Mouse (Mus musculus) lung, postnatal 10 days (tissue): ENCODE measurements at regions not wholly inside any gene's neighbourhood (a gene's known extent, or its start where the extent isn't known, plus 50 kb on each side); places are given as distances from the start of the nearest gene placed in this dataset.

ENCODE experiments used
- DNase-seq: peaks from one replicate; pipeline ENCODE4 v3.0.0; 2021

- peak; percentile 30 for DNase-seq
Measured at GRCm38 (mm10) chr13:51899319-51900042, 53.0 kb downstream of the Gadd45g start.

GRCm38 (mm10) chr13:51900043-51900440, 53.6 kb downstream of the Gadd45g start:
- no peak for DNase-seq

- DNase-seq = peak; percentile 92
Measured at GRCm38 (mm10) chr13:51902482-51903285, 56.2 kb downstream of the Gadd45g start.

GRCm38 (mm10) chr13:51903324-51903939, 57.0 kb downstream of the Gadd45g start:
- DNase-seq = peak; percentile 50

GRCm38 (mm10) chr13:51905270-51905669, 58.8 kb downstream of the Gadd45g start:
- DNase-seq = no peak

DNA sequence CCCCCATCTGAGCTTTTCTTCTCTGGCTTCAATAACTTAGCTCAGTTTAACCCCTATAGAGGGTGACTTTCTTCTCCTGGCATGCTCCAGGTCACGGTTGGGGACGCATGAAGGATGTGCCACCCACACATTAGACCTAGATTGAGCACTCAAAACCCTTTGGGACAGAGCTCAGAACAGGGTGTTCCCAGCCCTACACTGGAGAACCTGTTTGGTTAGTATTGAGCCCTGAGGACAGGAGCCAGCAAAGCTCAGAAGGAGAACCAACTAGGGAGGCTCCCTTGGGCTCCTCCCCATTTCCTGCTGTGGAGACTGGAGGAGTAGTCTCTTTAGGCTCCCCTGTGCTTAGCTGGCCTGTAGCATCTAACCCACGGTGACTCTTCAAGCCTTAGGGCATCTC, 59.6 kb downstream of the Gadd45g start:
- peak; percentile 48 for DNase-seq

DNA sequence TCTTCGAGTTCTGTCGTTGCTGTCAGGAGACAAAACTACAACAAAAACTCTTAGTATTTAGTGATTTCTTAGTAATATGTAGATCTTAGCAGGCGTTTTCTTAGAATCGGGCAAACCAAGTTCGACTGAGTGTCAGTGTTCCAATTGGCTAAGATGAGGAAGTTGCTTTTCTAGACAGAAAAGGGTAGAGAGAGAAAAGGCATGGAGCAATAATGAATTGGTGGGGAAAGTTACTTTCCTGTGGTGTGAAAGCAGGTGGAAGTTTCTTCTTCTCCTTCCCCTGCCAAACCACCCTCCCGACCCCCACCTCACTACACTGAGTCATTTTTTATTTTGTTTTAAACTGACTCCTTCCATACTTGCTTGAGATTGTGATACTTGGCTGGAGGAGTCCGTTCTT, 62.0 kb downstream of the Gadd45g start:
- DNase-seq = no peak

DNA sequence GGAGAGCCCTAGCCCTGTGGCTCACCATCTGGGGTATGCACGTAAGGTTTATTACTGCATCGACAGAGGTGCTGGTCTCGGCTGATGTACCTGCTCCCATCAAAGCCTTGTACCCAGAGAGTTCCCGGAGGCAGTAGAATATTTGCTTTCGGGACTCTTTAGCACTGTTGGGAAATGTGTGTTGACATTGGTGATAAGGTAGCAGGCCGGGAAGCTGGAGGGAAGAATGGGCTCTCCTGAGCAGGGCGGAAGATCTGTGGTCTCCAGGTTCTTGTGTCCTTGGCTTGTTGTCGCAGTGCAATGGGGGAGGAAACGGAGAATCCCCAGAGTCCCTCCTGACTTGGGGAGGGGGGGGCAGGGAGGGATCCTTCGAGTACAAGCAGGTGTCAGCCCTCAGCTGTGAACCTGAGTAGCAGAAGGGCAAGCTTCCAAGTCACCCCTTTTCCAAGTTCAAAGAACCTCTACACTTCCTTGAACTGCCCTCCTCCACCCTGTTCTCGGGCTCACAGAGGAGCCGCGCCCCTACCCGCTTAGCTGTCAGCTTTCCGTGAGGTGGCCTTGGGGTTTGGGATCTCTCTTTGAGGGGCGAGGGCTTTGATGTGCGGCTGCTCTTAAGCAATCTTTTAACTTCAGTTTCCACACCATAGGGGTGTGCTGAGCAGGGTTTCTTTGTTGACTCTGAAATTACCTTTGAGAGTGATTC, 65.0 kb downstream of the Gadd45g start:
- DNase-seq = peak; percentile 63

DNA sequence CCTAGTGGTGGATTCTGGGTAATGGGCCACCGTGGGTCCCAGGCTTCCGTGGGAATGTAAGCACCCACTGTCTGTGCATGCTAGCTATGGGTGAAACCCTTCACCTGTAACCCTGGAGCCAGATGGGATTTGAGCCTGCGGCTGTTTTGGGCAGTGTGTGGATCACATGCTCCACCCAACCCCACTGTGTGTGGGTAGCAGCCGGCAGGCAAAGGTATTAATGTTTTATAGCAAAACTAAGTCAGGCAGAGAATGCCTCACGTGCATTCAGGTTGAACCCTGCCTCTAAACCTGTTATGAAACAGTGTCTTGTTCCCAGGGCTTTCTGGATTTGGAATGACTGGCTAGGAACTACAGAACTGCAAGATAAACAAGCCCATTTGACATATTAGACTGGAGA, 66.0 kb downstream of the Gadd45g start:
- no peak for DNase-seq

- DNase-seq = no peak
Measured at GRCm38 (mm10) chr13:51912994-51913393, 66.5 kb downstream of the Gadd45g start.

GRCm38 (mm10) chr13:51916666-51917240, 70.3 kb downstream of the Gadd45g start:
- no peak for DNase-seq

- no peak for DNase-seq
Measured at GRCm38 (mm10) chr13:51917658-51918057, 71.2 kb downstream of the Gadd45g start.

- no peak for DNase-seq
Measured at GRCm38 (mm10) chr13:51918108-51918507, 71.6 kb downstream of the Gadd45g start.

- no peak for DNase-seq
Measured at GRCm38 (mm10) chr13:51918781-51919170, 72.3 kb downstream of the Gadd45g start.

DNA sequence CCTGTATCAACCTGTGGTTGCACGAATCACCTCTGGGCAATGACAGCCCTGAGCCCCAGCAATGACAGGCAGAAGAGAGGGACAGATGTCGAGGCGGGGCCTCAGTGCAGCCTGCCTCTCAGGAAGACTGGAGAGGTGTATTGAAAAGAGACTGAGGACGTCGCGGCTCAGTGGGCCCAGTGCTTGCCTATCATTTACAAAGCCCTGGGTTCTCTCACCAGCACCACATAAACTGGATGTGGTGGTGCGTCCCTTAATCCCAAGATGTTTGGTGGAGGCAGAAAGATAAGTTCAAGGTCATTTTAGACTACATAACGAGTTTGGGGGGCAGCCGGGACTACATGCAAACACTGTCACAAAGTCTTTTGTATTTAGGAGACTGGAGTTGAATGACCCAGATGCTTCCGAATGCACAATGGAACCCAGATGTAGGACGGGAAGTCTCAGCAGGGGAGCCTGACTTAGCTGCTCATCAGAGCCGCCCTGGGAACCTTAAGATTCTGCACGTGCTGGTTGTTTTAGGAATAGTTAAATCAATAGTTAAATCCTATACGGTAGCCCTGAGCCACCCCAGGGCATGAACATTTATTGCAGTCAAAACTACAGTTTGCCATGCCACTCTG, 72.8 kb downstream of the Gadd45g start:
- DNase-seq = no peak

GRCm38 (mm10) chr13:51919937-51920336, 73.5 kb downstream of the Gadd45g start:
- DNase-seq = no peak

GRCm38 (mm10) chr13:51920511-51921351, 74.3 kb downstream of the Gadd45g start:
- DNase-seq = peak; percentile 37

GRCm38 (mm10) chr13:51921550-51921949, 75.1 kb downstream of the Gadd45g start:
- DNase-seq = no peak

DNA sequence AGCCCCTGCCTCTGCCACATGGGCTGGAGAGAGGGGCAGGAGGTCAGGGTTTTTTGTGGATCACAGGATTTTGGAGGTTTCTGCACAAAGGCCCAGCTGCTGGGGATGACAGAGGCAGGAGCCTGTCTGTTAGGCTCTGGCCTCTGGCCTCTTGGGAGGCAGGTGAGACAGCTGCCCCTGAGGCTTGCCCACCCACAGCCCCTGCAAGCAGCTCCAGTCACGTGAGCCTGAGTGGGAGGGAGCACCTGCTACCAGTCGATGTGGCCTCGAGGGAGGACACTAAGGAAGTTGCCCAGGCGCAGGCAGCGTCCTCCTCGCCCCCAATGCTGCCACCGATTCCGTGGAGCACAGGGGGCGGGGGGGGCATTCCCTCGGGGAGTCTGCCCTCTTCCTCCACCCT, 80.3 kb downstream of the Gadd45g start:
- no peak for DNase-seq

GRCm38 (mm10) chr13:51929730-51930129, 83.3 kb downstream of the Gadd45g start:
- no peak for DNase-seq

DNA sequence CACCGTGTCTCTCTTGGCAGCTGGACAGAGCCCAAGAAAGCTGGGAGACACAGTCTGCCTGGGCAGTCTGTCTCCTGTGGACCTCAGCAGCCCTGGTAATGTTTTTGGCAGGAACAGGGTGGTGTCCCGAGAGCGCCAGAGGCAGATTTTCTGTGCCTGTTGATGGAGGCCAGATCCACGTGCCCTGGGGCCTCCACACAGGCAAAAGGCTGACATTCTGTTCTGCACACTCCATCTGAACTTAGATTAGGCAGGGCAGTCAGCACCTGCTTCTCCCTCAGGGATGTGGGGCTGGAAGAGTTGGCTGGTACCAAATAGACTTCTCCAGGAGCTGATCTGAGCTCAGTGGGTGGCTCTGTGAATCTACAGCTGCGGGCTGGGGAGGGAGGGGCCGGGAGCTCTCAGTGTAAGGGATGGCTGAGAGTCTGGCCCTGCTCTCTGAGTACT, 83.8 kb downstream of the Gadd45g start:
- DNase-seq = peak; percentile 14
